Mouse (Mus musculus) stomach, adult 2 months (tissue): ENCODE data around the gene Zzz3. TPM values are rescaled to one million over a fixed set of nuclear protein-coding genes. Genes with fewer than 3 reads are reported as not detected.

Experiments
- polyA plus RNA-seq: library from polyadenylated mRNA; depleted of rRNA; stranded (reverse); fragments of >200 nt; gene quantifications from 2 replicates; pipeline ENCODE4 v1.2.3, GENCODE M21; 2012; rRNA removed

The Zzz3 gene
- polyA plus RNA-seq: 5.1 and 5.5 TPM in 2 replicates

DNA sequence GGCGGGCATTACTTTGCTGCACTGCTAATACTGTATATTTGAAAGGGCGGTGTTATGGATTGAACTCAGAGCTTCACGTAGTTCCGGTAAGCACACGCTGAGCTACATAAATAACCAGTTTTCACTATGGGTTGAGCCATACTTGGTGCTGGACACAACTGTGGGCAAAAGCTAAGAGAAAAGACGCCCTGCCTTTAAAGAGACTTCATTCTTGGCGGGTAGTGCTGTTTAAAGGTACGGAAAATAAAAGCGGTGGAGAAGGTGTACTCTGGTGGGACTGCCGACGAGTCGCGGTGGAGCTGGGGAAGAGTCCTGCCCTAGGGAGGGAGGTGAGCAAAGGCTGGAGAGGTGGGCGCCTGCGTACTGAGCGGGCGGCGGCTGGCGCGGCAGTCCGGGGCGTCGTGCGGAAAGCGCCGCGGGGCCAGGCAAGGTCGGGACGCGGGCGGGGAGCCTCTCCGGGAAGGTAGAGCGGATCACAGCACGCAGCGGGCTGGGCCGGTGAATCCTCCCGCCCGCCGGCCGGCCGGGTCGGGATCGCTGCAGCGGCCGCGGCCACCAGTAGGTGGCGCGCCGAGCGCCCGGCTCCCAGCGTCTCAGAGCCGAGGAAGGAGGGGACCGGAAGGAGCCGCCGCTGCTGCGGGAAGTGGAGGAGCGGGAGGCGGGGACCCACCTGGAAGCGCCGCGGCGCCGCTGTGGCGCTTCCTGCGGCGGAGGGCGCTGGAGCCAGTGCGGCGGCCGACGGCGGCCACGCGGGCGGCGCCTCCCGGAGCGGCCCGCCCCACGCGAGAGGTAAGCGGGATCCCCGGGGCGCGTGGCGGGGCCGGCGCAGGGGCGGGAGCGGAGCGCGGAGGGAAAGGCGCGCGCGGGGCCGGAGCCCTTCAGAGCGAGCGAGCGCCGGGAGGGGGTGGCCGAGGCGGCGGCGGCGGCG lies at the start of gene Zzz3:
TSS of gene Zzz3 (plus strand) at position 124 of the 928 bp plus-strand sequence.

DNA sequence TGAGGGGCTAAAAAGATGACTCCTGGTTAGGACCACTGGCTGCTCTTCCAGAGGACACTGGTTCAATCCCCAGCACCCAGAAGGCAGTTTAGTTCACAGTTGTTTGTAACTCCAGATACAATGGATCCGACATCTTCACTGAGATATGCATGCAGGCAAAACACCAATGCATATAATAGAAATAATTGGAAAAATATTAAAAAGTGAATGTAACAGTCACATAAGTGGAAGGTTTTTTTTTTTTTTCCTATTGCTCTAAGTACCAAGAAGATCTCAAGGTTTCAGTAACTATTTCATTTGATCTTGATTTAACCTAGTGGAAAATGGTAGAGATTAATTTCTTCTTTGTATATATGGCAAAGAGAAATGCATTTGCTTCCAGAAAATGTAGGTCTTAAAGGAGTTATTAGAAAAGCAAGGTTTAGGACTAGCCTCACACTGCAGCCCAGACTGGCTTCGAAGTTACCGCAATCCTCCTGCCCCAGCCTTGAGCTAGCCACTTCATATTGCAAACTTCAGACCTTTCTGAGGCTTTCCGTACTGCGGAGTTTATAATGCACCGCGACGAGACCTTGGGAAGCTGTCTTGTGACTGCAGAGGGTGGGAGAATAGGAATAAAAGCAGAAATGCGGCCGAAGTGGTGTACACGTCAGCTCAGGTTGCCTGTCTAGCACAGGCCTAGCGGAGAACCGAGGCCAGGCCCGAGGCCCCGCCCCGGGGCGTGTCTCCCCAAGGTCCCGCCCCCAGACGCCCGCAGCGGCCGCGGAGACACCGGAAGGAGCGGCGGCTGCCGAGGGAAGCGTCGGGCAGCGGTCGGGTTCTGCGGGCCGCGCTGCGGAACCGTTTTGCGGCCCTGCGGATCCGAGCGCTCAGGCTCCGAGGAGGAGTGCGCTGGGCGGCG lies 49.3 kb upstream of the Zzz3 start, which contains the start of gene Usp33:
TSS of gene Usp33 (plus strand) at position 747 of the 901 bp plus-strand sequence.

Other genes starting within 250 kb of the Zzz3 start
- 18.6 and 22.8 TPM in 2 replicates for gene Gipc2, start 229.2 kb upstream of the Zzz3 start, polyA plus RNA-seq
- 0.85 and 1.2 TPM in 2 replicates for gene Dnajb4, start 185.2 kb upstream of the Zzz3 start, polyA plus RNA-seq
- 16.6 and 18.2 TPM in 2 replicates for gene Fubp1, start 185.1 kb upstream of the Zzz3 start, polyA plus RNA-seq
- 0.04 and 0.10 TPM in 2 replicates for gene Nexn, start 129.1 kb upstream of the Zzz3 start, polyA plus RNA-seq
- gene Miga1, start 55.1 kb upstream of the Zzz3 start, polyA plus RNA-seq: 0.94 and 1.5 TPM in 2 replicates
- 0.90 and 2.5 TPM in 2 replicates for gene Usp33, start 49.0 kb upstream of the Zzz3 start, polyA plus RNA-seq